In the genomic region with DNA sequence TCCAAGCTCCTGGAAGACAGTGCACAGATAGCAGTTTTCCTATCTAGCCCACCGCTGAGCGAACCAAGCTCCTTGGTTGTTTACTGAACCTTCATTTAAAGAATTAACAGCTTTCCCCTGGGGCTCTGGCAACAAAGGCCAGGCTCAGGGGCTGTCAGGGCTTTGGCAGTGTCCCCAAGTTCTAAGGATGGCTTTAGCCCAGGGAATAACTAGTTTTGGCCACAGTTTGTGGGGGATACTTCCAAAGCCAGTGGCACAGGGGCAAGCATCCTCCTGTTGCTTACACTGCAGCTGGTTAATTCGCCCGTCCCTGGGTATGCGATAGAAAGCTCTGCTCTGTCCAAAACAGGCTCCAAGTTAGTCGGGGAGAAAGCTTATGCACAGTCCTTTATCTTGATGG, we compare ENCODE assay signal across 20 mouse cellular contexts. TPM values are rescaled to one million over a fixed set of nuclear protein-coding genes. Genes with fewer than 3 reads are reported as not detected.
DNase-seq lines count a peak whose midpoint lies in the region; ATAC-seq and TF ChIP-seq lines count a peak whose summit lies in the region.
"Had no signal": no experiment of that assay in that cellular context is flagged by ENCODE, and none has a peak within 500 bp of the region (broad histone marks: within the 10 kb centered on the region; RNA-seq: fewer than 3 reads in every experiment).

No protein-coding gene starts in this region.

- no peaks in the 10 kb centered on the region for H3K36me3 ChIP-seq in lung, embryonic 14.5 days (ENCODE audit: insufficient read depth)
- no peaks in the 10 kb centered on the region for H3K36me3 ChIP-seq in forebrain, embryonic 12.5 days (replicated peaks)
- H3K36me3 ChIP-seq in hindbrain, postnatal 0 days (ENCODE audit: insufficient read depth, low read length) = no peaks in the 10 kb centered on the region
- H3K36me3 ChIP-seq: G1E; limb, embryonic 15.5 days had no signal

- H3K4me1 ChIP-seq in lung, embryonic 14.5 days (ENCODE audit: insufficient read depth) = peaks cover 37% of the 10 kb centered on the region
- peaks cover 53% of the 10 kb centered on the region for H3K4me1 ChIP-seq in forebrain, embryonic 12.5 days
- peaks cover 14% of the 10 kb centered on the region; the same call in 1 of the 2 replicates for H3K4me1 ChIP-seq in hindbrain, postnatal 0 days (ENCODE audit: insufficient read depth, low read length)

- TF ChIP-seq POLR2A in brain, embryonic 14.5 days (IDR thresholded peaks at IDR 0.05; ENCODE audit: borderline replicate concordance, extremely low read depth, insufficient read depth, insufficient read length, poor library complexity, severe bottlenecking) = no peak

- no peak overlapping the region for H3K27ac ChIP-seq in lung, embryonic 14.5 days (ENCODE audit: low read depth)
- no peak overlapping the region for H3K27ac ChIP-seq in forebrain, embryonic 12.5 days
- 0 out of 2 replicates have a peak overlapping the region, but pooled peaks have one; percentile 32 for H3K27ac ChIP-seq in hindbrain, postnatal 0 days
- H3K27ac ChIP-seq: heart, adult 2 months; layer of hippocampus, adult 2 months; limb, embryonic 15.5 days had no signal

- no peaks in the 10 kb centered on the region for H3K9me3 ChIP-seq in lung, embryonic 14.5 days (ENCODE audit: low read depth, low read length)
- H3K9me3 ChIP-seq in forebrain, embryonic 12.5 days = no peaks in the 10 kb centered on the region
- H3K9me3 ChIP-seq in hindbrain, postnatal 0 days (ENCODE audit: low read length) = no peaks in the 10 kb centered on the region
- H3K9me3 ChIP-seq: limb, embryonic 15.5 days; megakaryocyte, embryonic 14.5 days had no signal

- WGBS in lung, embryonic 14.5 days = 11% methylated on average over 6 of the region's 6 CpGs
- WGBS in forebrain, embryonic 12.5 days = 6% methylated on average over 6 of the region's 6 CpGs
- WGBS in hindbrain, postnatal 0 days = 12% methylated on average over 6 of the region's 6 CpGs

- H3K27me3 ChIP-seq in lung, embryonic 14.5 days (ENCODE audit: insufficient read depth, low read length) = no peaks in the 10 kb centered on the region
- H3K27me3 ChIP-seq in forebrain, embryonic 12.5 days = no peaks in the 10 kb centered on the region; the same call in 1 of the 2 replicates
- H3K27me3 ChIP-seq in hindbrain, postnatal 0 days (ENCODE audit: insufficient read depth, low read length) = no peaks in the 10 kb centered on the region

- ATAC-seq in lung, embryonic 14.5 days (ENCODE audit: insufficient read depth) = no peak
- no peak for ATAC-seq in forebrain, embryonic 12.5 days (ENCODE audit: low FRiP score)
- ATAC-seq in hindbrain, postnatal 0 days = peak; percentile 27; the same call in 1 of the 2 replicates
- ATAC-seq: intestine, embryonic 16.5 days had no signal

- peak overlapping the region; percentile 39; the same call in 1 of the 2 replicates for H3K4me2 ChIP-seq in lung, embryonic 14.5 days
- peak overlapping the region; percentile 9 for H3K4me2 ChIP-seq in forebrain, embryonic 12.5 days
- 0 out of 2 replicates have a peak overlapping the region, but pooled peaks have one; percentile 13 for H3K4me2 ChIP-seq in hindbrain, postnatal 0 days (ENCODE audit: low read depth, low read length)
- H3K4me2 ChIP-seq: limb, embryonic 15.5 days had no signal

- no peak for DNase-seq in lung, embryonic 14.5 days
- no peak for DNase-seq in lung, postnatal 36 days
- peak; percentile 82 for DNase-seq in brain, embryonic 14.5 days (ENCODE audit: low read depth)
- peak; percentile 72 for DNase-seq in hindbrain, postnatal 0 days (ENCODE audit: low spot score)
- DNase-seq in frontal cortex, postnatal 14 days (ENCODE audit: low spot score in 2 of 2) = no peak
- DNase-seq in adrenal gland, adult 18-20 months (ENCODE audit: low spot score in 2 of 2) = no peak
- no peak for DNase-seq in gastrocnemius, adult 8-10 months (ENCODE audit: low spot score in 2 of 2)
- DNase-seq: adrenal gland, postnatal 14 days; cerebellum, adult 9-11 months; heart, adult 2 months; heart, postnatal 10 days; lung, adult 18-20 months; spleen, adult 18-20 months; thymus, postnatal 36 days had no signal

- TF ChIP-seq CTCF in lung, embryonic 14.5 days (IDR thresholded peaks at IDR 0.05; ENCODE audit: low read depth) = no peak
- no peak for TF ChIP-seq CTCF in brain, embryonic 14.5 days (IDR thresholded peaks at IDR 0.05; ENCODE audit: borderline replicate concordance, extremely low read depth, insufficient read depth, insufficient read length)
- TF ChIP-seq CTCF in hindbrain, postnatal 0 days (IDR thresholded peaks at IDR 0.05; ENCODE audit: low read depth) = no peak

- H3K4me3 ChIP-seq in lung, embryonic 14.5 days (ENCODE audit: low read depth, low read length) = no peak overlapping the region
- no peak overlapping the region for H3K4me3 ChIP-seq in forebrain, embryonic 12.5 days (replicated peaks)
- H3K4me3 ChIP-seq in hindbrain, postnatal 0 days (ENCODE audit: low read length) = no peak overlapping the region
- H3K4me3 ChIP-seq: heart, adult 2 months; layer of hippocampus, adult 2 months; limb, embryonic 15.5 days; megakaryocyte, embryonic 14.5 days had no signal

- no peak overlapping the region; the same call in 1 of the 2 replicates for H3K9ac ChIP-seq in lung, embryonic 14.5 days
- H3K9ac ChIP-seq in forebrain, embryonic 12.5 days = no peak overlapping the region
- H3K9ac ChIP-seq in hindbrain, postnatal 0 days (replicated peaks; ENCODE audit: low read length) = 0 out of 2 replicates have a peak overlapping the region, but pooled peaks have one; percentile 9
- H3K9ac ChIP-seq: limb, embryonic 15.5 days had no signal

RNA-seq across cellular contexts. Expression of gene Cxcr4, which starts 3.4 kb away (rescaled TPM):
- polyA plus RNA-seq in lung, embryonic 14.5 days (2014; fragmentation: Nextera tagmentation; extraction: Ambion mirVana) = 10.3 and 10.9 TPM in 2 replicates
- polyA plus RNA-seq in brain, embryonic 14.5 days (2012; rRNA removed) = 96.9 and 115 TPM in 2 replicates
- polyA plus RNA-seq in forebrain, embryonic 12.5 days (2016; fragmentation: Nextera tagmentation; extraction: Ambion mirVana) = 9.5 and 10.1 TPM in 2 replicates
- 76.1 and 95.8 TPM in 2 replicates for total RNA-seq in hindbrain, postnatal 0 days (2014; rRNA removed)
- 5.1 and 5.2 TPM in 2 replicates for polyA plus RNA-seq in hindbrain, postnatal 0 days (2015; fragmentation: Nextera tagmentation; extraction: Ambion mirVana)
- total RNA-seq in adrenal gland, adult 18-20 months (2021) = 10 to 100 TPM; 13.9 to 28.3 TPM
- total RNA-seq in gastrocnemius, adult 8-10 months (2022) = 1 to 10 TPM in 3 of 4 experiments, under 1 TPM in 1; 0.89 to 2.1 (median 1.7) TPM
- polyA plus RNA-seq: G1E had no signal

Comparison
In these comparisons a context has a peak if more than half of its experiments do, and no peak if none do; other contexts are left out.
1. DNase-seq: peak in brain, embryonic 14.5 days (single experiment) and hindbrain, postnatal 0 days (single experiment); none in lung, embryonic 14.5 days (single experiment), lung, postnatal 36 days (single experiment), frontal cortex, postnatal 14 days (0 of 2), adrenal gland, adult 18-20 months (0 of 2) and gastrocnemius, adult 8-10 months (0 of 2).
2. Peak in every context shown above with its lines, with median percentiles within 50 percentile points of each other: H3K4me2 ChIP-seq.